Mouse (Mus musculus): Measurements from ENCODE around the gene Arvcf. TPM values are rescaled to one million over a fixed set of nuclear protein-coding genes. Genes with fewer than 3 reads are reported as not detected.

Gene Arvcf
- total and polyA plus RNA-seq, 2 experiments from 2014 or later, result 22.5 to 62.1 TPM

DNA sequence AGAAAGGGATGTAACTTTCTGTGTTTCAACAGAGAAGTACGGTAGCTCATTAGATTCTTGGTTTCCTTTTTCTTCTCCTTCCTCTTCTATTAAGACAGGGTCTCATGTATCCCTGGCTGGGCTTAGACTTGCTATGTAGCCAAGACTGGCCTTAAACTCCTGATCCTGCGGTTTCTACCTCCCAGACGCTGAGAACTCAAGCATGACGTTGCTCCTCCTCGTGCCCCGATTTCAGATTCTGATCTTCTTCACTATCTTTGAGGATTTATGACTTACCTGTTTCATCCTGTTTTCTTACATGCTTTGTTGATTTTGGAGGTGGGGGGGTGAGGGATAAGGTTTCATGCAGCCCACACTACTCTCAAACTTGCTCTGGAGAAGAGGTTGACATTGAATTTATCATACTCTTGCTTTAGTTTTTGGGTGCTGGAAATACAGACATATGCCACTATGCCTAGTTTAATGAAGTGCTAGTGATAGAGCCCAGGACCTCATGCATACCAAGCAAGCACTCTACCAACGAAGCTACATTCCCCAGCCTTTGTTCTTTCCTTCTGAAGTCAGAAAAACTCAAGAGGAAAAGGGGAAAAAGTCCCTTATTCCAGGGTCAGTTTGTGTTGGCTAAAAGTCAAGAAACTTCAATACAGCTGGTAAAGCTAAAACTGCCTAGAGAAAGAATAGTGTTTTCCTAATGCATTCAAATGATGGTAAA is 75.4 kb downstream of the Arvcf start:
- peaks cover 32% of the 10 kb centered on the region for H3K36me3 ChIP-seq (replicated peaks; ENCODE audit: control insufficient read depth, insufficient read depth, low read length)
- TF ChIP-seq CTCF (IDR thresholded peaks at IDR 0.05; ENCODE audit: low read depth) (no peak), EP300 (IDR thresholded peaks at IDR 0.05; ENCODE audit: low read depth) (no peak)
- WGBS, result 74% methylated on average over 7 of the region's 7 CpGs
- peaks cover 28% of the 10 kb centered on the region for H3K4me1 ChIP-seq (ENCODE audit: control insufficient read depth, insufficient read depth)
- H3K9me3 ChIP-seq (replicated peaks; ENCODE audit: control insufficient read depth, low read length), result no peaks in the 10 kb centered on the region
- DNase-seq (ENCODE audit: low spot score) (no peak), ATAC-seq (ENCODE audit: insufficient read depth, low read depth) (no peak)
- 0 out of 2 replicates have a peak overlapping the region, but pooled peaks have one; percentile 11 for H3K27ac ChIP-seq (ENCODE audit: low read depth)
- H3K4me3 ChIP-seq (ENCODE audit: low read depth, low read length), result no peak overlapping the region
- no peak overlapping the region for H3K4me2 ChIP-seq (ENCODE audit: low read depth, low read length)
- H3K27me3 ChIP-seq (ENCODE audit: control insufficient read depth, insufficient read depth, low read length), result no peaks in the 10 kb centered on the region
- no peak overlapping the region for H3K9ac ChIP-seq (replicated peaks; ENCODE audit: low read depth, low read length)

GRCm38 (mm10) chr16:18423915-18424265 is 75.9 kb downstream of the Arvcf start:
- no peaks in the 10 kb centered on the region for H3K9me3 ChIP-seq (replicated peaks; ENCODE audit: control insufficient read depth, low read length)
- H3K4me2 ChIP-seq (ENCODE audit: low read depth, low read length), result 0 out of 2 replicates have a peak overlapping the region, but pooled peaks have one; percentile 95
- peaks cover 32% of the 10 kb centered on the region for H3K36me3 ChIP-seq (replicated peaks; ENCODE audit: control insufficient read depth, insufficient read depth, low read length)
- H3K4me3 ChIP-seq (ENCODE audit: low read depth, low read length), result no peak overlapping the region
- H3K27ac ChIP-seq (ENCODE audit: low read depth), result peak overlapping the region; percentile 14; the same call in 1 of the 2 replicates
- H3K4me1 ChIP-seq (ENCODE audit: control insufficient read depth, insufficient read depth), result peaks cover 28% of the 10 kb centered on the region
- no peak for DNase-seq (ENCODE audit: low spot score)
- WGBS, result 82% methylated on average over 5 of the region's 5 CpGs
- no peak overlapping the region for H3K9ac ChIP-seq (replicated peaks; ENCODE audit: low read depth, low read length)
- H3K27me3 ChIP-seq (ENCODE audit: control insufficient read depth, insufficient read depth, low read length), result no peaks in the 10 kb centered on the region
- no peak for TF ChIP-seq EP300 (IDR thresholded peaks at IDR 0.05; ENCODE audit: low read depth)
- TF ChIP-seq CTCF (IDR thresholded peaks at IDR 0.05; ENCODE audit: low read depth), result no peak
- ATAC-seq (ENCODE audit: insufficient read depth, low read depth), result no peak

GRCm38 (mm10) chr16:18424364-18425045 is 76.5 kb downstream of the Arvcf start:
- H3K4me1 ChIP-seq (ENCODE audit: control insufficient read depth, insufficient read depth), result peaks cover 28% of the 10 kb centered on the region
- 58% methylated on average over 11 of the region's 11 CpGs for WGBS
- peaks cover 32% of the 10 kb centered on the region for H3K36me3 ChIP-seq (replicated peaks; ENCODE audit: control insufficient read depth, insufficient read depth, low read length)
- no peaks in the 10 kb centered on the region for H3K27me3 ChIP-seq (ENCODE audit: control insufficient read depth, insufficient read depth, low read length)
- no peak overlapping the region for H3K9ac ChIP-seq (replicated peaks; ENCODE audit: low read depth, low read length)
- peak overlapping the region; percentile 95 for H3K4me2 ChIP-seq (ENCODE audit: low read depth, low read length)
- DNase-seq (ENCODE audit: low spot score) (no peak), ATAC-seq (ENCODE audit: insufficient read depth, low read depth) (no peak)
- H3K9me3 ChIP-seq (replicated peaks; ENCODE audit: control insufficient read depth, low read length), result no peaks in the 10 kb centered on the region
- H3K27ac ChIP-seq (ENCODE audit: low read depth), result peak overlapping the region; percentile 14; the same call in 1 of the 2 replicates
- H3K4me3 ChIP-seq (ENCODE audit: low read depth, low read length), result no peak overlapping the region
- TF ChIP-seq EP300 (IDR thresholded peaks at IDR 0.05; ENCODE audit: low read depth) (no peak), CTCF (IDR thresholded peaks at IDR 0.05; ENCODE audit: low read depth) (no peak)

DNA sequence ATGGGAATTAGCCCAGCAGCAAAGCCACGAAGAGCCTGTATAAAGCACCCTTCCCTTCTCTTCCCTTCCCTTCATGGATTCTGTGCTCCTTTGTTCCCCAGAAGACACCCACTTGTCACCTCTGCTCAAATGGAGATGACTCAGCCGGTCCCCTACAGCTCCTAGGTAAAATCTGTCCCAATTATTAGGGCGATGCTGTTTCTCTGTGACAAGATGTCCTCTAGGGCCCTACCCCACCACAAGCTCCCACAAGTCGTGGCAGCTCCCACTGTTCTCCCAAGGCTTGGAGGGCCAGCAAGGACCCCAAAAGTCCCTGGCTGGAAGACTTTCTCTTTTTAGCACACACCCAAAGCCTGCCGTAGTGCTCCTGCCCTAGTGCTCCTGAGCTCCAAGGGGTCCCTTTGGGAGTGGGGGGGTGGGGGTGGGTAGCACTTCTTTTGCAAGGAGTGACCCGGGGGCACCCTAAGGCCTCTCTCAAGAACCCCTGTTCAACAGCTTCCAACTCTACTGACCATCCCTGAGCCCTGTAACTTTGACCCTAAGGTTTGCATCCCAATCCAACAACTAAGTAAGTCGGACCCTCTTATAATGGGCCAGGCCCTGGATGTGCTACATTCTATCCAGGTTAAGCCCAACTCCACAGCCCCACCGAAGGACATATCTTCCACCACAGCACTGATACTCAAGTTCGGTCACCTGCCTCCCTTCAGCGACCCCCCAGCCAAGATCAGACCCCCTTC is 77.7 kb downstream of the Arvcf start:
- Histone ChIP-seq H3K4me3 (ENCODE audit: low read depth, low read length) (peak overlapping the region; percentile 82), H3K27me3 (ENCODE audit: control insufficient read depth, insufficient read depth, low read length) (no peaks in the 10 kb centered on the region), H3K36me3 (replicated peaks; ENCODE audit: control insufficient read depth, insufficient read depth, low read length) (peaks cover 27% of the 10 kb centered on the region), H3K4me1 (ENCODE audit: control insufficient read depth, insufficient read depth) (peaks cover 28% of the 10 kb centered on the region), H3K27ac (ENCODE audit: low read depth) (peak overlapping the region; percentile 77), H3K4me2 (ENCODE audit: low read depth, low read length) (peak overlapping the region; percentile 95), H3K9me3 (replicated peaks; ENCODE audit: control insufficient read depth, low read length) (no peaks in the 10 kb centered on the region), H3K9ac (replicated peaks; ENCODE audit: low read depth, low read length) (peak overlapping the region; percentile 77)
- TF ChIP-seq EP300 (IDR thresholded peaks at IDR 0.05; ENCODE audit: low read depth) (no peak), CTCF (IDR thresholded peaks at IDR 0.05; ENCODE audit: low read depth) (no peak)
- DNase-seq (ENCODE audit: low spot score) (no peak), ATAC-seq (ENCODE audit: insufficient read depth, low read depth) (peak; percentile 7)
- 5% methylated on average over 10 of the region's 10 CpGs for WGBS

DNA sequence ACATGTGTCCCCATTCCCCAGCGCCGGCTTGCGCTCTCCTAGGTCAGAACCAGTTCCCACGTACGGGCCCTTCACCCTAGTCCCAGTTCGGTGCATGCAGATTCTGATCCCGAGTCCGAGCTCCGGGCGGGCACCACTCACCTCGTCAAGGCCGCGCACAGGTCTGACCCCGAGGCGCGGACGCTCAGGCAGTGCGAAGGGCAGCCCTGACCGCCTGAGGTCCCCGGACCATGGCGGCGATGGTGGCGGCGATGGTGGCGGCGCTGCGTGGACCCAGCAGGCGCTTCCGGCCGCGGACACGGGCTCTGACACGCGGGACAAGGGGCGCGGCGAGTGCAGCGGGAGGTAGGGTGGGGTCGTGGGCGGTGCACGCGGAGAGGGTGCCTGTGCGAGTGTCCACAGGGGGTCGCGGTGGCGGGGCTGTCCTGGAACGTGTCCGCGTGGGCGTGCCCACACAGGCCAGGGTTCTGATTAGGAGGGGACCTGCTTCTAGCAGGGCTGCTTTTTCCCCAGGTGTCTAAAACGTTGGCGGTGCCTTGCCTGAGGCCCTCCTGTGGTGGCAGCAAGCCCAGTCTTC is 78.3 kb downstream of the Arvcf start, which contains the start of gene Txnrd2:
Txnrd2 (plus strand) TSS at position 170 of the 577 bp plus-strand sequence.
- 1% methylated on average over 49 of the region's 52 CpGs for WGBS

More for the DNA sequence above, 78.3 kb downstream of the Arvcf start, which contains the start of gene Txnrd2:
- DNase-seq (ENCODE audit: low spot score), result peak; percentile 43
- H3K4me1 ChIP-seq (ENCODE audit: control insufficient read depth, insufficient read depth), result peaks cover 28% of the 10 kb centered on the region
- TF ChIP-seq CTCF (IDR thresholded peaks at IDR 0.05; ENCODE audit: low read depth), result peak; percentile 21
- no peak for TF ChIP-seq EP300 (IDR thresholded peaks at IDR 0.05; ENCODE audit: low read depth)
- peak within 1 kb of the TSS; percentile 77 for H3K9ac ChIP-seq (replicated peaks; ENCODE audit: low read depth, low read length)
- H3K4me3 ChIP-seq (ENCODE audit: low read depth, low read length), result peak within 1 kb of the TSS; percentile 82
- peak; percentile 84 for ATAC-seq (ENCODE audit: insufficient read depth, low read depth)
- H3K27ac ChIP-seq (ENCODE audit: low read depth), result peak within 1 kb of the TSS; percentile 77
- H3K9me3 ChIP-seq (replicated peaks; ENCODE audit: control insufficient read depth, low read length), result no peaks in the 10 kb centered on the region
- peak within 1 kb of the TSS; percentile 95 for H3K4me2 ChIP-seq (ENCODE audit: low read depth, low read length)
- no peaks in the 10 kb centered on the region for H3K27me3 ChIP-seq (ENCODE audit: control insufficient read depth, insufficient read depth, low read length)
- H3K36me3 ChIP-seq (replicated peaks; ENCODE audit: control insufficient read depth, insufficient read depth, low read length), result peaks cover 22% of the 10 kb centered on the region
